Mouse (Mus musculus) forebrain, embryonic 13.5 days (tissue): ENCODE results near the gene Phxr2. TPM values are rescaled to one million over a fixed set of nuclear protein-coding genes. Genes with fewer than 3 reads are reported as not detected.
A peak's percentile ranks its signal among the peaks of the same experiment; 100 is the strongest.

ENCODE experiments used
- ATAC-seq: fragments of 200-750 bp; cut with Nextera tagmentation; 2 replicates; pipeline ENCODE4 v1.8.0; 2017
- H3K27ac ChIP-seq: fragments of 300-500 bp; sonication (generic); 2 replicates; pipeline ENCODE4 v1.5.1; 2015; ENCODE audit warnings: inconsistent platforms, mild to moderate bottlenecking, moderate library complexity
- H3K27me3 ChIP-seq: fragments of 300-500 bp; sonication (generic); 2 replicates; pipeline ENCODE4 v1.6.1; 2015; ENCODE audit warnings: mild to moderate bottlenecking, inconsistent platforms
- H3K36me3 ChIP-seq: fragments of 300-500 bp; sonication (generic); 2 replicates; pipeline ENCODE4 v1.6.1; 2015; ENCODE audit warnings: mild to moderate bottlenecking, inconsistent platforms; ENCODE audit not compliant: poor library complexity, severe bottlenecking
- H3K4me1 ChIP-seq: fragments of 300-500 bp; sonication (generic); 2 replicates; pipeline ENCODE4 v1.6.1; 2015; ENCODE audit warnings: inconsistent platforms
- H3K4me2 ChIP-seq: fragments of 300-500 bp; sonication (generic); 2 replicates; pipeline ENCODE4 v1.6.1; 2015; ENCODE audit warnings: inconsistent platforms, mild to moderate bottlenecking, moderate library complexity
- H3K4me3 ChIP-seq: fragments of 300-500 bp; sonication (generic); 2 replicates; pipeline ENCODE4 v1.5.1; 2015; ENCODE audit warnings: mild to moderate bottlenecking, inconsistent platforms
- H3K9ac ChIP-seq: fragments of 300-500 bp; sonication (generic); 2 replicates; pipeline ENCODE4 v1.6.1; 2015; ENCODE audit warnings: mild to moderate bottlenecking, inconsistent platforms
- H3K9me3 ChIP-seq: fragments of 300-500 bp; sonication (generic); replicated peaks from 2 replicates; pipeline ENCODE4 v1.6.1; 2016; ENCODE audit warnings: inconsistent platforms
- WGBS: fragments of 180-500 bp; shearing (Covaris S2); methylation state at CpG from one replicate; pipeline ENCODE4 v1.1.7; 2015; 5-methylcytosine and 5-hydroxymethylcytosine counted together
- polyA plus RNA-seq: library from polyadenylated mRNA; unstranded; fragments of >200 nt; fragmentation: Nextera tagmentation; extraction: Ambion mirVana; gene quantifications from 2 replicates; pipeline ENCODE4 v1.2.1, GENCODE M21; 2015

Phxr2 gene
- 0.15 TPM in 1 of 2 replicates, not detected in the other for polyA plus RNA-seq

DNA sequence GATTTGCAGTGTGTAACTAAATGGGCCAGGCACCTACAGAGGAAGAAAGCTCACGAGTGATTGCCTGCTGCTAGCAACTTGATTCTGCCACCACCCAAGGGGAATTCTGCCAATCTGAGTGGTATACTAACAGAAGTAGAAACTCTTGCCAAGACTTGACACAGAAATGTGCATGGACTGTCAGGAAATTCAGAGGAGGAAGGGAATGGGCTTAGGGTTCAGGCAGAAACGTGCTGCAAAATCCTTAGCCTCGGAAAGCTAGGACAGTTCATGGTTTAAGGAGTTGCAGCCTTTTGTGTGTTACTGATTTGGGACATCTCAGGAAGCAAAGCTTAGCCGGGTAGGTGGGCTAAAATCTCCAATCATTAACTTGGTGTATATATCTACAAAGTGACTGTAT is at the start of gene Phxr2:
Gene Phxr2, minus strand, starts transcription at position 101 of the 400 bp plus-strand sequence.
- 89% methylated on average over 4 of the region's 4 CpGs for WGBS
- Histone ChIP-seq H3K27ac (no peak within 1 kb of the TSS), H3K4me1 (no peaks in the 10 kb centered on the region)

DNA sequence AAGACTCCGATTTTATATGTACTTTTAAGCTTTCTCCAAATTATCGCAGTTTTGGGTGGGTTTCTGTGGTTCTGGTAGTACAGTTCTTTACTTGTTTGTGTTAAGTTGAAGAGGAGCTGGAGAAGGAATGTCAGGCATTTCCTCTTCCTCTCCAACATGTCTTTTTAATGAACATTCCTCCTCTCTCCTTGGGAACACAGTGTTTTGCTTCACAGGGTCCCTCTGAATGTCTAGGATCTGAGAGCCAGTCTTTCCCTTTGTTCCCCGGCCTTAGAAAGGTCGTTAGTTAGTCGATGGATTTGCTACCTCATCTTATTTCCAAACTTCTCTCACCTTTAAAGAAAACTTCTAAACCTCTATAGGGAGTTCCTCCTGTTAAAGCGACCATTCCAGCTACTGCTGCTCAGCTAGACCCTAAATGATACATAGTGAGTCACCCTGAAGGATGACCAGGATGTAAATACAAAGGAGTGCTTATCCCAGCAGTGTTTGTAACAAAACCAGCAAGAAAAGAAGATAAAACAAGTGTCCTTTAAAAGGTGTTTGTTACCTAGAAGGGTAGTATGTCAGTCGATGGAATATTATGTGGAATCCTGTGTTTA is 46.9 kb upstream of the Phxr2 start:
- no peaks in the 10 kb centered on the region for H3K27me3 ChIP-seq
- WGBS, result 43% methylated on average over 7 of the region's 7 CpGs
- 0 out of 2 replicates have a peak, but pooled peaks cover 3% of the 10 kb centered on the region for H3K4me1 ChIP-seq
- ATAC-seq, result no peak
- H3K9ac ChIP-seq, result no peak overlapping the region
- no peak overlapping the region for H3K4me3 ChIP-seq
- no peak overlapping the region for H3K27ac ChIP-seq
- no peak overlapping the region for H3K4me2 ChIP-seq
- no peaks in the 10 kb centered on the region for H3K9me3 ChIP-seq
- H3K36me3 ChIP-seq, result no peaks in the 10 kb centered on the region

More for the DNA sequence above, at the start of gene Phxr2:
- peaks cover 35% of the 10 kb centered on the region for H3K36me3 ChIP-seq
- no peak within 1 kb of the TSS for H3K9ac ChIP-seq
- H3K4me3 ChIP-seq, result no peak within 1 kb of the TSS
- no peaks in the 10 kb centered on the region for H3K9me3 ChIP-seq
- ATAC-seq, result no peak
- no peaks in the 10 kb centered on the region for H3K27me3 ChIP-seq
- H3K4me2 ChIP-seq, result no peak within 1 kb of the TSS

- H3K9me3 ChIP-seq, result no peaks in the 10 kb centered on the region
- no peaks in the 10 kb centered on the region for H3K27me3 ChIP-seq
- ATAC-seq, result 0 out of 2 replicates have a peak, but pooled peaks have one; percentile 45
- 0 out of 2 replicates have a peak, but pooled peaks cover 3% of the 10 kb centered on the region for H3K4me1 ChIP-seq
- H3K36me3 ChIP-seq, result no peaks in the 10 kb centered on the region
- no peak overlapping the region for H3K27ac ChIP-seq
- H3K9ac ChIP-seq, result no peak overlapping the region
- no peak overlapping the region for H3K4me2 ChIP-seq
- H3K4me3 ChIP-seq, result no peak overlapping the region
- 40% methylated on average over 12 of the region's 12 CpGs for WGBS
These were observed 45.9 kb upstream of the Phxr2 start for GRCm38 (mm10) chr10:99171961-99172497.

DNA sequence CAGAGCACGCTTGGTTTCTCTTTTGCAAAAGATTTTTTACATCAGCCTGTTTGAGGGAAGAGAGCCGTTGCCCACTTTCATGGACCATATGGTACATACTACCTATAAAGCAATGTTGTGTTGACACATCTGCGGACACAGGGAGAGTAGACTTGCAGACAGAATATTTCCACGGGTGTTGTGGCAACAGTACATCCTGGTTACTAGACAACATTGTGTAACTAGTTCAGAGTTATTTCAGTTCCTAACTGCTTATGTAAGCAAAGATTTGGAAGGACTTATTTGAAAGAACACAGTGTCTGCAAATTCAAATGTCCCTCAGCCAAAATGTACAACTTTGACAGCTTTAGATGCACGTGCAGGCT is 43.6 kb upstream of the Phxr2 start:
- Histone ChIP-seq H3K9me3 (no peaks in the 10 kb centered on the region), H3K36me3 (no peaks in the 10 kb centered on the region; the same call in 1 of the 2 replicates), H3K27ac (no peak overlapping the region), H3K4me1 (0 out of 2 replicates have a peak, but pooled peaks cover 3% of the 10 kb centered on the region), H3K9ac (no peak overlapping the region), H3K27me3 (no peaks in the 10 kb centered on the region), H3K4me3 (no peak overlapping the region), H3K4me2 (no peak overlapping the region)
- ATAC-seq, result no peak
- 87% methylated on average over 5 of the region's 5 CpGs for WGBS

GRCm38 (mm10) chr10:99168840-99169764 is 43.0 kb upstream of the Phxr2 start:
- no peak for ATAC-seq
- H3K4me2 ChIP-seq, result no peak overlapping the region
- H3K4me1 ChIP-seq, result 0 out of 2 replicates have a peak, but pooled peaks cover 3% of the 10 kb centered on the region
- no peaks in the 10 kb centered on the region for H3K9me3 ChIP-seq
- no peaks in the 10 kb centered on the region for H3K27me3 ChIP-seq
- 84% methylated on average over 11 of the region's 11 CpGs for WGBS
- H3K27ac ChIP-seq, result no peak overlapping the region
- H3K4me3 ChIP-seq, result no peak overlapping the region
- no peak overlapping the region for H3K9ac ChIP-seq
- H3K36me3 ChIP-seq, result no peaks in the 10 kb centered on the region; the same call in 1 of the 2 replicates

- H3K9me3 ChIP-seq, result no peaks in the 10 kb centered on the region
- H3K9ac ChIP-seq, result no peak overlapping the region
- no peak overlapping the region for H3K27ac ChIP-seq
- 0 out of 2 replicates have a peak, but pooled peaks cover 3% of the 10 kb centered on the region for H3K4me1 ChIP-seq
- no peak for ATAC-seq
- no peaks in the 10 kb centered on the region; the same call in 1 of the 2 replicates for H3K36me3 ChIP-seq
- 85% methylated on average over 6 of the region's 6 CpGs for WGBS
- no peaks in the 10 kb centered on the region for H3K27me3 ChIP-seq
- H3K4me2 ChIP-seq, result no peak overlapping the region
- no peak overlapping the region for H3K4me3 ChIP-seq
These were observed 42.3 kb upstream of the Phxr2 start for GRCm38 (mm10) chr10:99168404-99168803.

GRCm38 (mm10) chr10:99166392-99166791 is 40.3 kb upstream of the Phxr2 start:
- ATAC-seq, result no peak; the same call in 1 of the 2 replicates
- no peaks in the 10 kb centered on the region; the same call in 1 of the 2 replicates for H3K36me3 ChIP-seq
- no peaks in the 10 kb centered on the region for H3K9me3 ChIP-seq
- H3K9ac ChIP-seq, result no peak overlapping the region
- H3K27me3 ChIP-seq, result no peaks in the 10 kb centered on the region
- no peak overlapping the region for H3K4me2 ChIP-seq
- H3K4me1 ChIP-seq, result peaks cover 4% of the 10 kb centered on the region; the same call in 1 of the 2 replicates
- no peak overlapping the region for H3K4me3 ChIP-seq
- 69% methylated on average over 3 of the region's 3 CpGs for WGBS
- no peak overlapping the region for H3K27ac ChIP-seq

DNA sequence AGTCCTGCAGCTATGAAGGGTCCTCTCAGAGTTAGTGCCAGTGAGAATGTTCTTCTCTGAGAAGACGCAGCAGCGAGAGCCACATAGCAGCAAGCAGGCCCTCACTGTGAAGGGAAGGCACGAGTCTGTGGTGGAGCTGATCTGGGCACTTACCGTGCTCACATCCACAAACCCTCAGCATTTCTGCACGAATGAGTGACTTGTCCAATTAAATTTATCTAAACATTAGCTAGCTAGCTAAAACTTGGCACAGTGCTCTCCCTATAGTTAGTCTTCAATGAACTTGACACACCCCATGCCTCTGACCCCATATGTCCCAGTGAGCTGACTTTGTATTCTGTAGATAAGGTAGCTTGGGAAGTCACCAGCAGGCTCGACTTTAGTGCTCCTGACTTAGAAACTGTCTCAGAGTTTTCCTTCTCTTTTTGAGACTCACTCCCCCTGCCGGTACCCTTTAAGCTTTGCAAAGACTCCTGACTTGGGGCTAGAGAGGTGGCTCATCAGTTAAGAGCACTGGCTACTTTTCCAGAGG is 39.7 kb upstream of the Phxr2 start:
- 73% methylated on average over 7 of the region's 7 CpGs for WGBS
- Histone ChIP-seq H3K9ac (no peak overlapping the region), H3K4me3 (no peak overlapping the region), H3K4me1 (peaks cover 4% of the 10 kb centered on the region; the same call in 1 of the 2 replicates), H3K9me3 (no peaks in the 10 kb centered on the region), H3K4me2 (no peak overlapping the region), H3K27me3 (no peaks in the 10 kb centered on the region), H3K36me3 (no peaks in the 10 kb centered on the region; the same call in 1 of the 2 replicates), H3K27ac (no peak overlapping the region)
- ATAC-seq, result no peak

DNA sequence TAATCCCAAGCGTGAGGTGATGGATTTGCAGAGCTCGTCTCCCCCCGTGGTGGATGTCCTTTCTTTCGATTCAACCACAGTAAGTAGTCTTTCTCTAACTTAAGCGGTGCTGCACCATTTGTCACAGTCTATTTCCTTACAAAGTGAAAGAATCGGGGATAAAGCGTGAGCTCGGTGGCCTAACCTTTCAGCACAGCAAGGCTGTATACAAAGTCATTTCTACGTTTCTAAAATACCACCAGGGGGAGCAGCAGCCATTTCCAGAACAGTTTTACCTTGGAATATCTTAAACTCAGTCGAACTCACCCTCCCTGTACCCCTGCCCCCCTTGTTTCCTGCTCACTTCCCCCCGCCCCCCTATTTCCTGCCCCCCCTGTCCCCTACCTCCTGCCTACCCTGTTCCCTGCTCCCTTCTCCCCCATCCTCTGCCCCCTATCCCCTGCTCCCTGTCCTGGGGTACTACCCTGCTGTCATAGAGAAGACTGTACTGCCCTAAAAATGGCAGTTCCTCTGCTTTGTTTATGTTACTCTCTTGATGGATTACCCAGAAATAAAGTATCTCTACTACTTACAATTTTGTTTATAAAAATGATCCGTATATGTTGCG is 38.8 kb upstream of the Phxr2 start:
- H3K4me3 ChIP-seq, result no peak overlapping the region
- WGBS, result 46% methylated on average over 13 of the region's 13 CpGs
- H3K36me3 ChIP-seq, result no peaks in the 10 kb centered on the region; the same call in 1 of the 2 replicates
- no peak overlapping the region for H3K4me2 ChIP-seq
- H3K4me1 ChIP-seq, result peaks cover 4% of the 10 kb centered on the region; the same call in 1 of the 2 replicates
- H3K9ac ChIP-seq, result no peak overlapping the region
- no peaks in the 10 kb centered on the region for H3K9me3 ChIP-seq
- ATAC-seq, result peak; percentile 64
- no peak overlapping the region for H3K27ac ChIP-seq
- H3K27me3 ChIP-seq, result no peaks in the 10 kb centered on the region

GRCm38 (mm10) chr10:99163002-99163401 is 36.9 kb upstream of the Phxr2 start:
- no peaks in the 10 kb centered on the region; the same call in 1 of the 2 replicates for H3K36me3 ChIP-seq
- no peak overlapping the region for H3K4me3 ChIP-seq
- ATAC-seq, result no peak
- no peak overlapping the region for H3K9ac ChIP-seq
- H3K4me1 ChIP-seq, result peaks cover 4% of the 10 kb centered on the region; the same call in 1 of the 2 replicates
- H3K4me2 ChIP-seq, result no peak overlapping the region
- no peaks in the 10 kb centered on the region for H3K27me3 ChIP-seq
- no peak overlapping the region for H3K27ac ChIP-seq
- WGBS, result 74% methylated on average over 5 of the region's 5 CpGs
- no peaks in the 10 kb centered on the region for H3K9me3 ChIP-seq

- no peaks in the 10 kb centered on the region for H3K9me3 ChIP-seq
- peaks cover 4% of the 10 kb centered on the region; the same call in 1 of the 2 replicates for H3K4me1 ChIP-seq
- H3K36me3 ChIP-seq, result peaks cover 1% of the 10 kb centered on the region; the same call in 1 of the 2 replicates
- WGBS, result 36% methylated on average over 8 of the region's 8 CpGs
- H3K4me3 ChIP-seq, result no peak overlapping the region
- H3K27ac ChIP-seq, result 0 out of 2 replicates have a peak overlapping the region, but pooled peaks have one; percentile 12
- H3K27me3 ChIP-seq, result no peaks in the 10 kb centered on the region
- no peak overlapping the region for H3K4me2 ChIP-seq
- 0 out of 2 replicates have a peak, but pooled peaks have one; percentile 48 for ATAC-seq
- no peak overlapping the region for H3K9ac ChIP-seq
These were observed 36.0 kb upstream of the Phxr2 start for GRCm38 (mm10) chr10:99161987-99162582.
